In genomic region chr6:114685412-114685811, GRCm38 (mm10) we compare ENCODE assay signal across 19 mouse cellular contexts. TPM values are rescaled to one million over a fixed set of nuclear protein-coding genes. Genes with fewer than 3 reads are reported as not detected.
DNase-seq lines count a peak whose midpoint lies in the region; ATAC-seq and TF ChIP-seq lines count a peak whose summit lies in the region.
"Had no signal": no experiment of that assay in that cellular context is flagged by ENCODE, and none has a peak within 500 bp of the region (broad histone marks: within the 10 kb centered on the region; RNA-seq: fewer than 3 reads in every experiment).

No protein-coding gene starts in this region.

- H3K4me2 ChIP-seq in heart, postnatal 0 days (ENCODE audit: low read depth, low read length): no peak overlapping the region
- no peak overlapping the region for H3K4me2 ChIP-seq in heart, embryonic 11.5 days
- H3K4me2 ChIP-seq in liver, embryonic 14.5 days (ENCODE audit: low read depth): no peak overlapping the region
- no peak overlapping the region for H3K4me2 ChIP-seq in liver, embryonic 12.5 days
- H3K4me2 ChIP-seq: embryonic facial prominence, embryonic 15.5 days; hindbrain, embryonic 15.5 days had no signal

- H3K4me1 ChIP-seq in heart, postnatal 0 days (ENCODE audit: control insufficient read depth, insufficient read depth): peaks cover 9% of the 10 kb centered on the region
- H3K4me1 ChIP-seq in heart, embryonic 11.5 days (ENCODE audit: control insufficient read depth, insufficient read depth, low read length): peaks cover 21% of the 10 kb centered on the region
- no peaks in the 10 kb centered on the region for H3K4me1 ChIP-seq in liver, embryonic 14.5 days (replicated peaks; ENCODE audit: control insufficient read depth in 2 of 2, insufficient read depth in 2 of 2, low read length in 1 of 2)
- no peaks in the 10 kb centered on the region for H3K4me1 ChIP-seq in liver, embryonic 12.5 days
- no peaks in the 10 kb centered on the region for H3K4me1 ChIP-seq in MEL (ENCODE audit: control insufficient read depth in 1 of 2, insufficient read depth in 2 of 2, low read length in 2 of 2)
- H3K4me1 ChIP-seq: embryonic facial prominence, embryonic 15.5 days; limb, embryonic 10.5 days had no signal

- TF ChIP-seq EP300 in heart, postnatal 0 days (IDR thresholded peaks at IDR 0.05; ENCODE audit: low read depth): no peak
- TF ChIP-seq EP300 in liver, embryonic 14.5 days (IDR thresholded peaks at IDR 0.05; ENCODE audit: low read depth): no peak
- no peak for TF ChIP-seq EP300 in MEL (IDR thresholded peaks at IDR 0.05; ENCODE audit: low read depth in 1 of 2, low read length in 2 of 2)

- H3K9me3 ChIP-seq in heart, postnatal 0 days (replicated peaks; ENCODE audit: control insufficient read depth, low read length): no peaks in the 10 kb centered on the region
- H3K9me3 ChIP-seq in heart, embryonic 11.5 days (replicated peaks; ENCODE audit: control insufficient read depth, low read length): no peaks in the 10 kb centered on the region
- H3K9me3 ChIP-seq in liver, embryonic 14.5 days (ENCODE audit: control insufficient read depth, low read length): no peaks in the 10 kb centered on the region
- no peaks in the 10 kb centered on the region for H3K9me3 ChIP-seq in liver, embryonic 12.5 days (replicated peaks)
- no peaks in the 10 kb centered on the region for H3K9me3 ChIP-seq in MEL (replicated peaks; ENCODE audit: insufficient read depth, low read length)
- H3K9me3 ChIP-seq: embryonic facial prominence, embryonic 15.5 days; forebrain, embryonic 10.5 days; G1E; hindbrain, embryonic 15.5 days; limb, embryonic 10.5 days had no signal

- no peak for DNase-seq in heart, postnatal 0 days (ENCODE audit: low spot score)
- no peak for DNase-seq in liver, embryonic 14.5 days (ENCODE audit: low read depth in 3 of 3, low spot score in 3 of 3)
- peak; percentile 40 for DNase-seq in 3T3-L1 (ENCODE audit: low read depth, low spot score)
- DNase-seq in MEL (ENCODE audit: low read depth, low spot score): peak; percentile 32
- DNase-seq in adrenal gland, adult 8-10 months: no peak
- DNase-seq in spleen, postnatal 36 days (ENCODE audit: low spot score in 2 of 2): no peak
- DNase-seq: adrenal gland, postnatal 25 days; cerebellum, adult 8-10 months; gastrocnemius, postnatal 14 days; heart, postnatal 14 days; kidney, adult 18-20 months; midbrain, embryonic 14.5 days had no signal

- ATAC-seq in heart, postnatal 0 days (ENCODE audit: insufficient read depth, low read depth): no peak
- no peak for ATAC-seq in heart, embryonic 11.5 days (replicated peaks; ENCODE audit: insufficient number of reproducible peaks, low FRiP score, low TSS enrichment)
- no peak for ATAC-seq in liver, embryonic 14.5 days (ENCODE audit: insufficient read depth)
- no peak for ATAC-seq in liver, embryonic 12.5 days

- no peak overlapping the region for H3K27ac ChIP-seq in heart, postnatal 0 days (ENCODE audit: low read depth)
- H3K27ac ChIP-seq in heart, embryonic 11.5 days (ENCODE audit: low read depth, low read length): no peak overlapping the region
- H3K27ac ChIP-seq in liver, embryonic 14.5 days: no peak overlapping the region
- no peak overlapping the region for H3K27ac ChIP-seq in liver, embryonic 12.5 days
- H3K27ac ChIP-seq in MEL (ENCODE audit: control insufficient read depth, low read depth, low read length): no peak overlapping the region
- H3K27ac ChIP-seq: embryonic facial prominence, embryonic 15.5 days; forebrain, embryonic 10.5 days; hindbrain, embryonic 15.5 days; limb, embryonic 10.5 days had no signal

- no peak overlapping the region for H3K9ac ChIP-seq in heart, postnatal 0 days (replicated peaks; ENCODE audit: low read depth, low read length)
- H3K9ac ChIP-seq in heart, embryonic 11.5 days (ENCODE audit: low read depth, low read length): no peak overlapping the region
- H3K9ac ChIP-seq in liver, embryonic 14.5 days (replicated peaks): no peak overlapping the region
- no peak overlapping the region for H3K9ac ChIP-seq in liver, embryonic 12.5 days
- no peak overlapping the region for H3K9ac ChIP-seq in MEL (ENCODE audit: control insufficient read depth, low read depth, low read length, poor library complexity, severe bottlenecking)
- H3K9ac ChIP-seq: embryonic facial prominence, embryonic 15.5 days; hindbrain, embryonic 15.5 days had no signal

- H3K27me3 ChIP-seq in heart, postnatal 0 days (ENCODE audit: control insufficient read depth, insufficient read depth, low read length): no peaks in the 10 kb centered on the region
- no peaks in the 10 kb centered on the region for H3K27me3 ChIP-seq in heart, embryonic 11.5 days (ENCODE audit: control insufficient read depth, insufficient read depth, low read length)
- H3K27me3 ChIP-seq in liver, embryonic 14.5 days (ENCODE audit: control insufficient read depth, insufficient read depth, low read length): no peaks in the 10 kb centered on the region
- H3K27me3 ChIP-seq in liver, embryonic 12.5 days (replicated peaks): no peaks in the 10 kb centered on the region
- H3K27me3 ChIP-seq in MEL (ENCODE audit: control insufficient read depth in 1 of 2, insufficient read depth in 2 of 2, low read length in 2 of 2): no peaks in the 10 kb centered on the region
- H3K27me3 ChIP-seq: embryonic facial prominence, embryonic 15.5 days; hindbrain, embryonic 15.5 days had no signal

- TF ChIP-seq CTCF in heart, postnatal 0 days (IDR thresholded peaks at IDR 0.05; ENCODE audit: low read depth): peak; percentile 21; the same call in 1 of the 2 replicates
- peak; percentile 21; the same call in 1 of the 2 replicates for TF ChIP-seq CTCF in liver, embryonic 14.5 days (IDR thresholded peaks at IDR 0.05; ENCODE audit: low read depth)
- peak in 1 of 3 experiments; percentile 19; a peak in 1 of 6 replicates for TF ChIP-seq CTCF in MEL (IDR thresholded peaks at IDR 0.05 in 2 of 3, conservative IDR thresholded peaks at IDR 0.05 in 1 of 3; ENCODE audit: control insufficient read depth in 1 of 3, insufficient read depth in 1 of 3, low read depth in 2 of 3, low read length in 3 of 3, poor library complexity in 1 of 3, severe bottlenecking in 1 of 3)

- TF ChIP-seq POLR2A in MEL (IDR thresholded peaks at IDR 0.05; ENCODE audit: control insufficient read depth in 1 of 2, insufficient read depth in 1 of 2, low read depth in 1 of 2, low read length in 2 of 2, poor library complexity in 1 of 2): no peak

- H3K79me2 ChIP-seq in MEL (ENCODE audit: control insufficient read depth, insufficient read depth, low read length, poor library complexity): no peaks in the 10 kb centered on the region

- H3K4me3 ChIP-seq in heart, postnatal 0 days (ENCODE audit: low read depth, low read length): no peak overlapping the region
- H3K4me3 ChIP-seq in heart, embryonic 11.5 days (ENCODE audit: low read depth, low read length): no peak overlapping the region
- no peak overlapping the region for H3K4me3 ChIP-seq in liver, embryonic 14.5 days (ENCODE audit: insufficient read depth in 1 of 2, low read depth in 2 of 2, low read length in 2 of 2)
- H3K4me3 ChIP-seq in liver, embryonic 12.5 days: no peak overlapping the region
- no peak overlapping the region for H3K4me3 ChIP-seq in MEL (ENCODE audit: control insufficient read depth in 1 of 2, insufficient read depth in 1 of 2, low read depth in 2 of 2, low read length in 2 of 2)
- H3K4me3 ChIP-seq: embryonic facial prominence, embryonic 15.5 days; forebrain, embryonic 10.5 days; hindbrain, embryonic 15.5 days; limb, embryonic 10.5 days had no signal

- peaks cover 12% of the 10 kb centered on the region; the same call in 1 of the 2 replicates for H3K36me3 ChIP-seq in heart, postnatal 0 days (replicated peaks; ENCODE audit: control insufficient read depth, insufficient read depth, low read length)
- H3K36me3 ChIP-seq in heart, embryonic 11.5 days (ENCODE audit: control insufficient read depth, insufficient read depth, low read length): no peaks in the 10 kb centered on the region
- no peaks in the 10 kb centered on the region for H3K36me3 ChIP-seq in liver, embryonic 14.5 days (replicated peaks; ENCODE audit: control insufficient read depth, insufficient read depth, low read depth)
- peaks cover 19% of the 10 kb centered on the region for H3K36me3 ChIP-seq in liver, embryonic 12.5 days
- H3K36me3 ChIP-seq in MEL (ENCODE audit: control insufficient read depth in 1 of 2, insufficient read depth in 2 of 2, low read length in 2 of 2): no peaks in the 10 kb centered on the region
- H3K36me3 ChIP-seq: hindbrain, embryonic 15.5 days had no signal

- 80% methylated on average over 1 of the region's 1 CpGs for WGBS in heart, postnatal 0 days
- WGBS in heart, embryonic 11.5 days (ENCODE audit: insufficient replicate concordance): 75% methylated on average over 1 of the region's 1 CpGs
- 67% methylated on average over 1 of the region's 1 CpGs for WGBS in liver, embryonic 14.5 days (ENCODE audit: insufficient replicate concordance)
- 76% methylated on average over 1 of the region's 1 CpGs for WGBS in liver, embryonic 12.5 days (ENCODE audit: insufficient replicate concordance)

- peak; percentile 12 for TF ChIP-seq RAD21 in MEL (IDR thresholded peaks at IDR 0.05; ENCODE audit: low read depth, low read length)

TF ChIP-seq in MEL, 35 proteins besides CTCF, POLR2A, EP300 and RAD21 (continues in another document):
- no peak for TF ChIP-seq JUND (IDR thresholded peaks at IDR 0.05; ENCODE audit: low read depth, low read length)
- no peak for TF ChIP-seq TAL1 (IDR thresholded peaks at IDR 0.05; ENCODE audit: low read length)
- no peak for TF ChIP-seq SIN3A (IDR thresholded peaks at IDR 0.05; ENCODE audit: low read length)
- TF ChIP-seq UBTF (IDR thresholded peaks at IDR 0.05; ENCODE audit: borderline replicate concordance, insufficient read depth, low read depth, low read length): no peak
- no peak for TF ChIP-seq MEF2A (IDR thresholded peaks at IDR 0.05; ENCODE audit: extremely low read depth, insufficient replicate concordance, low read depth, low read length, poor library complexity, severe bottlenecking)
- TF ChIP-seq TBP (IDR thresholded peaks at IDR 0.05; ENCODE audit: low read depth, low read length): no peak
- no peak for TF ChIP-seq KAT2A (conservative IDR thresholded peaks at IDR 0.05; ENCODE audit: low read depth, low read length)
- TF ChIP-seq USF1 (IDR thresholded peaks at IDR 0.05; ENCODE audit: low read depth, low read length): no peak

RNA-seq across cellular contexts. Expression of gene Atg7, which starts 42.5 kb away (rescaled TPM):
- 14.8 and 26.7 TPM in 2 replicates for total RNA-seq in heart, postnatal 0 days (2014; rRNA removed; ENCODE audit: low replicate concordance)
- 13.8 and 13.9 TPM in 2 replicates for polyA plus RNA-seq in heart, postnatal 0 days (2015; fragmentation: Nextera tagmentation; extraction: Ambion mirVana)
- 16.4 and 16.9 TPM in 2 replicates for polyA plus RNA-seq in heart, embryonic 11.5 days (2014; fragmentation: Nextera tagmentation; extraction: Ambion mirVana)
- 4.7 and 4.8 TPM in 2 replicates for polyA plus RNA-seq in liver, embryonic 14.5 days (2012; rRNA removed)
- 8.9 and 11.8 TPM in 2 replicates for polyA plus RNA-seq in liver, embryonic 14.5 days (2014; fragmentation: Nextera tagmentation; extraction: Ambion mirVana)
- 15.0 and 15.7 TPM in 2 replicates for polyA plus RNA-seq in liver, embryonic 12.5 days (2016; fragmentation: Nextera tagmentation; extraction: Ambion mirVana)
- total RNA-seq in MEL (2012; rRNA removed): 11.3 and 14.6 TPM in 2 replicates
- 10 to 100 TPM in 1 of 2 experiments, not detected in 1; 14.6 TPM for polyA plus RNA-seq in MEL (2012; ENCODE audit: insufficient read depth in 1 of 2, insufficient read length in 2 of 2, low read depth in 1 of 2, low replicate concordance in 2 of 2, missing spikeins in 1 of 2)
- 10 to 100 TPM; 34.1 to 42.9 (median 39.6) TPM for total RNA-seq in adrenal gland, adult 8-10 months (2022)

Comparison
In these comparisons a context has a peak if more than half of its experiments do, and no peak if none do; other contexts are left out.
1. DNase-seq: peak in 3T3-L1 (single experiment) and MEL (single experiment); none in heart, postnatal 0 days (single experiment), liver, embryonic 14.5 days (0 of 3), adrenal gland, adult 8-10 months (single experiment) and spleen, postnatal 36 days (0 of 2).